Mouse (Mus musculus) hindbrain, embryonic 12.5 days (tissue): ENCODE data around the gene Pde4d. TPM values are rescaled to one million over a fixed set of nuclear protein-coding genes. Genes with fewer than 3 reads are reported as not detected.

Experiments used
- ATAC-seq: fragments of 200-750 bp; cut with Nextera tagmentation; 2 replicates; pipeline ENCODE4 v1.8.0; 2017; ENCODE audit warnings: moderate TSS enrichment; ENCODE audit not compliant: low FRiP score
- H3K27ac ChIP-seq: fragments of 300-500 bp; sonication (generic); 2 replicates; pipeline ENCODE4 v1.5.1; 2016; ENCODE audit warnings: mild to moderate bottlenecking
- H3K27me3 ChIP-seq: fragments of 300-500 bp; sonication (generic); 2 replicates; pipeline ENCODE4 v1.6.1; 2016; ENCODE audit warnings: mild to moderate bottlenecking
- H3K36me3 ChIP-seq: fragments of 300-500 bp; sonication (generic); 2 replicates; pipeline ENCODE4 v1.6.1; 2016; ENCODE audit warnings: mild to moderate bottlenecking
- H3K4me1 ChIP-seq: fragments of 300-500 bp; sonication (generic); 2 replicates; pipeline ENCODE4 v1.6.1; 2016
- H3K4me2 ChIP-seq: fragments of 300-500 bp; sonication (generic); replicated peaks from 2 replicates; pipeline ENCODE4 v1.6.1; 2016; ENCODE audit warnings: mild to moderate bottlenecking
- H3K4me3 ChIP-seq: fragments of 300-500 bp; sonication (generic); 2 replicates; pipeline ENCODE4 v1.5.1; 2016; ENCODE audit warnings: mild to moderate bottlenecking
- H3K9ac ChIP-seq: fragments of 300-500 bp; sonication (generic); 2 replicates; pipeline ENCODE4 v1.6.1; 2016; ENCODE audit warnings: mild to moderate bottlenecking, moderate library complexity
- H3K9me3 ChIP-seq: fragments of 300-500 bp; sonication (generic); replicated peaks from 2 replicates; pipeline ENCODE4 v1.6.1; 2016; ENCODE audit warnings: mild to moderate bottlenecking
- whole genome bisulfite sequencing: fragments of 180-500 bp; shearing (Covaris S2); methylation state at CpG from one replicate; pipeline ENCODE4 v1.1.7; 2016; 5-methylcytosine and 5-hydroxymethylcytosine counted together
- polyA plus RNA-seq: library from polyadenylated mRNA; unstranded; fragments of >200 nt; fragmentation: Nextera tagmentation; extraction: Ambion mirVana; gene quantifications from 2 replicates; pipeline ENCODE4 v1.2.1, GENCODE M21; 2016

Gene Pde4d
- polyA plus RNA-seq, 1 experiment from 2014 or later: 20.6 TPM

DNA sequence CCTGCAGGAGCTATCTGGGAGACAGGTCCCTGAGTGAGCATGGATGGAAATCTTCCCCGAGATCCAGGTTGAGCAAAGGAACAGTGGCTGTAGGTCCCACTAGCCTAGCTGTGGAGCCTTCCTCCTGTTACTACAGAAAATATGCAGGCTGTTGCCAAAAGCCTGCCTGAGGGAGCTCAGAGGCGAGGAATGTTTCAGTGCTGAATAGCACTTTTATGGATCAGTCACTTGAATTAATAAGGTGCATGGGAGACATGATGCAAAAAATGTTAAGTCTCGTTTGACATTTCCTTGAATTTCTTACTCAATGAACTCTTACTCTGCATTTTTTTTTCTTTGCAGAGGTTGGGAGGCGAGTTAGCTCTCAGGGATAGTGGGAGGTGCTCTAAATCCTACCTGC is 172.9 kb downstream of the Pde4d start:
- no peaks in the 10 kb centered on the region for H3K9me3 ChIP-seq
- 62% methylated on average over 4 of the region's 4 CpGs for WGBS
- no peak overlapping the region for H3K9ac ChIP-seq
- H3K4me1 ChIP-seq: no peaks in the 10 kb centered on the region
- ATAC-seq: no peak
- no peaks in the 10 kb centered on the region; the same call in 1 of the 2 replicates for H3K27me3 ChIP-seq
- no peaks in the 10 kb centered on the region for H3K36me3 ChIP-seq
- H3K4me3 ChIP-seq: no peak overlapping the region
- no peak overlapping the region for H3K27ac ChIP-seq
- H3K4me2 ChIP-seq: no peak overlapping the region

DNA sequence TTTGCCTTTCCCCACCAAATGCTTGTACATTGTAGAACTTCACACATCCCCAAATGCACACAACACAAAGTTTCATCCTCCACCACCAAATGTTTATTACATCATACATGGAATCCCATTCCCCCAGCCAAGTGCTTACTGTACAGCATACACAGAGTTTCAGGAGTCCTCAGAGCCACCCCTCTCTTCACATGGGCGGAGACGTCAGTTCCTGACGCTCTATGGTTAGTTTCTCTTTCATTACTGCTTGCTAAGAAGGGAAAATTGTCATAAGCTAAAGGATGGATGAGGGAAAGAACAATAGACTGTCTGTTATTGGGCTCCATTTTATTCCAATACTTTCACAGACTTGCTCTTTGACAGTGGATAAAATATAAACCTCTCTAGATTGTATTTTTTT is 174.2 kb downstream of the Pde4d start:
- Histone ChIP-seq H3K27ac (no peak overlapping the region), H3K36me3 (no peaks in the 10 kb centered on the region), H3K4me2 (no peak overlapping the region), H3K27me3 (no peaks in the 10 kb centered on the region; the same call in 1 of the 2 replicates), H3K9me3 (no peaks in the 10 kb centered on the region), H3K4me3 (no peak overlapping the region), H3K9ac (no peak overlapping the region), H3K4me1 (no peaks in the 10 kb centered on the region)
- 80% methylated on average over 3 of the region's 3 CpGs for WGBS
- ATAC-seq: no peak

DNA sequence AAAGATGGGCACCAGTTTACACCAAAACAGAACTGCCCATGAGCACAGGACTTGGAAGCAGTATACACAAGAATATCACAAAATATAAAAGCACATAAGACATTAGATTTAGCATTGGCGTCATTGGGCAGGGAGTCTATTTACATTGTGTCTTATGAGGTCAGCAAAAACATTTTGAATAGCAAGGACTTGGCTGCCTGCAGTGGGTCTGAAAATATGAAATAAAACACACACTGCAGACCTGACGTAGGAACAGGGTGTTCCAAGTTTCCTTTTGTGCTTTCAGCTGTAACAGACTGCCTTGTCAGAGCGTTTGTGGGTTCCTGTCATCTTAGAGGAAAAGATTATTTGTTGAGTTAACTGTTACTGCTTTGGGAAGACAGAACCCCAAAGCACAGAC is 176.4 kb downstream of the Pde4d start:
- WGBS: 68% methylated on average over 3 of the region's 3 CpGs

GRCm38 (mm10) chr13:108628501-108628900 is 178.8 kb downstream of the Pde4d start:
- Histone ChIP-seq H3K9me3 (no peaks in the 10 kb centered on the region), H3K4me3 (no peak overlapping the region), H3K36me3 (no peaks in the 10 kb centered on the region), H3K4me1 (no peaks in the 10 kb centered on the region), H3K27ac (no peak overlapping the region), H3K9ac (no peak overlapping the region), H3K4me2 (no peak overlapping the region), H3K27me3 (no peaks in the 10 kb centered on the region; the same call in 1 of the 2 replicates)
- 93% methylated on average over 2 of the region's 2 CpGs for WGBS
- no peak for ATAC-seq

More for the DNA sequence above, 176.4 kb downstream of the Pde4d start:
- Histone ChIP-seq H3K4me3 (no peak overlapping the region), H3K9me3 (no peaks in the 10 kb centered on the region), H3K4me1 (no peaks in the 10 kb centered on the region), H3K9ac (no peak overlapping the region), H3K36me3 (no peaks in the 10 kb centered on the region), H3K4me2 (no peak overlapping the region), H3K27ac (no peak overlapping the region), H3K27me3 (no peaks in the 10 kb centered on the region; the same call in 1 of the 2 replicates)
- ATAC-seq: no peak

DNA sequence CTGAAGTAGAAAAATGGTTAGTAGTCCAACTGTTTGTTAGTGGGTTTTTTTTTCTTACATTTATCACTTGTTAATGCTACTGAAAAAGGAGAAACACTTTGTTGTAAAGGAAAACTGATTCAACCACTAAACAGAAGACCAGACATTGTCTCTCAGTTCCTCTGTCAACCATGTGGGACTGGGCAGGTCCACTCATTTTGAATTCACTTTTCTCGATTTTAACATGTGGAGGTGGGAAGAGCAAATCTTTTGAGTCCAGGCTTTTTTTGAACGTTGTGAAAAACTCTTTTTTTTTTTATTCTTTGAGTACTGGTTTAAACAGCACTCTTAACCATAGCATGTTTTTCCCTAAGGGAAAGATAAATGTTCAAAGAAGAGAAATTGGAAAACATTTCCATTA is 180.8 kb downstream of the Pde4d start:
- Histone ChIP-seq H3K27ac (no peak overlapping the region), H3K9ac (no peak overlapping the region), H3K36me3 (no peaks in the 10 kb centered on the region), H3K27me3 (no peaks in the 10 kb centered on the region), H3K4me2 (no peak overlapping the region), H3K4me1 (no peaks in the 10 kb centered on the region), H3K9me3 (no peaks in the 10 kb centered on the region), H3K4me3 (no peak overlapping the region)
- ATAC-seq: no peak
- WGBS: 71% methylated on average over 2 of the region's 2 CpGs

DNA sequence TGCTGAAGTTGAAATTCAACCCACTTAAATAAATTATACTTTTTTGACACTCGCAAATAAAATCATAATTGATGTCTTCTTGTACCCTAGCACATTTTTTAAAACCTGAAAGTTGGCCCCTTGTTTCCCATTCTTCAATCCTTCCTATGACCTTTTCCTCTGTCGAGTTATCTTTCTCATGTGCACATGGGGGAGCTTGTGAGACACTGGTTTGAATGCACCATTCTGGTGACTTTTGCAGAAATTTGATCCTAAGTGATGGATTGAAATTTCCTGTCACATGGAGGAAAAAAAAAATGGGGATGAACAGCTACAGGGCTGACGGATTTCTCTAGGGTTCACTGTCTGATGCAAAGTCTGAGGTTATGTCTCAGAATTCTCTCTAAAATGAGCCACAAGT is 181.5 kb downstream of the Pde4d start:
- Histone ChIP-seq H3K4me1 (no peaks in the 10 kb centered on the region), H3K4me3 (no peak overlapping the region), H3K9me3 (no peaks in the 10 kb centered on the region), H3K4me2 (no peak overlapping the region), H3K9ac (no peak overlapping the region), H3K27me3 (no peaks in the 10 kb centered on the region), H3K27ac (no peak overlapping the region), H3K36me3 (no peaks in the 10 kb centered on the region)
- 77% methylated on average over 3 of the region's 3 CpGs for WGBS
- ATAC-seq: no peak

GRCm38 (mm10) chr13:108636526-108636925 is 186.8 kb downstream of the Pde4d start:
- Histone ChIP-seq H3K36me3 (no peaks in the 10 kb centered on the region), H3K4me1 (no peaks in the 10 kb centered on the region), H3K9ac (no peak overlapping the region), H3K9me3 (no peaks in the 10 kb centered on the region), H3K4me2 (no peak overlapping the region), H3K27me3 (no peaks in the 10 kb centered on the region), H3K27ac (no peak overlapping the region), H3K4me3 (no peak overlapping the region)
- WGBS: 66% methylated on average over 1 of the region's 1 CpGs
- ATAC-seq: no peak

GRCm38 (mm10) chr13:108642259-108642658 is 192.5 kb downstream of the Pde4d start:
- H3K9ac ChIP-seq: no peak overlapping the region
- no peak for ATAC-seq
- no peaks in the 10 kb centered on the region for H3K36me3 ChIP-seq
- WGBS: 76% methylated on average over 5 of the region's 5 CpGs
- no peaks in the 10 kb centered on the region for H3K4me1 ChIP-seq
- no peak overlapping the region for H3K4me2 ChIP-seq
- H3K9me3 ChIP-seq: no peaks in the 10 kb centered on the region
- no peak overlapping the region for H3K4me3 ChIP-seq
- H3K27me3 ChIP-seq: no peaks in the 10 kb centered on the region
- H3K27ac ChIP-seq: no peak overlapping the region

DNA sequence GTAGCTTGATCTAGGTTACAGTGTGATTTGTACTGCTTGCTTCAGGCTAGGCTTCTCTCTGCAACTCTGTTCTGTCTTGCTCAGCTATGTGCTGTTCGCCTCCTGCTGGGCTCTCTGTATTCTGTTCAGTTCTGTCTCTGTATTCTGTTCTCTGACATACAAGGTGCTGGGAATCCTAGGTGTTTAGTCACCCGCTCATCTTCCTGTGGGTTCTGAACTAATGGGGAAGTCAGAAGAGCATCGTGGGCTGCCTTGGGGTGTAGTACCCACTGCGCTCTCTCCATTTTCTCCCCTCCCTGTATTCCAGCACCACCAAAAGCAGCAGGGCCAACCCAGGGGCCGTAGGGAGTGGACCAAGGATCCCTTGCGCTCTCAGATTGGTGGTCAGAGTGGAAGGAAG is 197.1 kb downstream of the Pde4d start:
- H3K9ac ChIP-seq: no peak overlapping the region
- no peak overlapping the region for H3K27ac ChIP-seq
- no peak overlapping the region for H3K4me2 ChIP-seq
- no peaks in the 10 kb centered on the region for H3K4me1 ChIP-seq
- no peak overlapping the region for H3K4me3 ChIP-seq
- H3K27me3 ChIP-seq: no peaks in the 10 kb centered on the region
- no peaks in the 10 kb centered on the region for H3K9me3 ChIP-seq
- no peaks in the 10 kb centered on the region for H3K36me3 ChIP-seq
- 85% methylated on average over 6 of the region's 6 CpGs for WGBS
- ATAC-seq: no peak

- WGBS: 86% methylated on average over 11 of the region's 11 CpGs
- Histone ChIP-seq H3K27me3 (no peaks in the 10 kb centered on the region), H3K9me3 (no peaks in the 10 kb centered on the region), H3K4me1 (no peaks in the 10 kb centered on the region), H3K9ac (no peak overlapping the region), H3K27ac (no peak overlapping the region), H3K4me2 (no peak overlapping the region), H3K4me3 (no peak overlapping the region), H3K36me3 (no peaks in the 10 kb centered on the region)
- ATAC-seq: no peak
These were observed 197.5 kb downstream of the Pde4d start for GRCm38 (mm10) chr13:108647239-108647638.

DNA sequence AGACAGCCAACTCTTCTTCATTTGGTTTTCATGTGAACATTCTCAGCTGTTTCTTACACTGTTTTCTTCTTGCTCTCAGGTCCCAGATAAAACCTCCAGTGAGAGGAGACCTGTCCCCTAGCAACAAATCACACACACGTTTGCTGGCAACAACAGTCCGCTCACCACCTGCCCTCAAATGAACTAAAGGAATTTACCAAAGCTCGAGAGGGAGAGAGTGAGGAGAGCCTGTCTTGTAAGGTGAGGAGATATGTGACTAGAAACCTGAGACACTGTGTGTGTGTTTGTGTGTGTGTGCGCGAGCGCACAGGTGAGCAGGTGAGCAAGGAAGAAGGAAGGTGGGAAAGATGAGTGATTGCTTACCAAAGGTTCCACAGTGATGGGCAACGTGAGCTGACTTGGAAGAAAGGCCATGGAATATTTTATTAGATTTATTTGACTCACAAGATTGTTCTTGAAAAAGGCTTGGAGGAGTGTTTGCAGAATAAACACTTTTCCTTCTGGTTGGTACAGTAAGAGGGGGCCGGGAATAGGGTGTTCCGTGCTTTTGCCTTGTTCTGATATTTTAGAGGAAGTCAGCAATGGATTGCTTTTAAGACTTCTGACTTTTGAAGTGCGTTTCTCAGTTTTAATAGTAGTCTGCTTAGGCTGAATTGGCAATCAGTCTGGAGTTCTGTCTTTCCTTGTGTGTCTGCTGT is 204.4 kb downstream of the Pde4d start:
- Histone ChIP-seq H3K4me1 (no peaks in the 10 kb centered on the region), H3K4me2 (no peak overlapping the region), H3K27ac (no peak overlapping the region), H3K36me3 (no peaks in the 10 kb centered on the region), H3K4me3 (no peak overlapping the region), H3K9me3 (no peaks in the 10 kb centered on the region), H3K27me3 (no peaks in the 10 kb centered on the region), H3K9ac (no peak overlapping the region)
- WGBS: 84% methylated on average over 10 of the region's 10 CpGs
- no peak for ATAC-seq

DNA sequence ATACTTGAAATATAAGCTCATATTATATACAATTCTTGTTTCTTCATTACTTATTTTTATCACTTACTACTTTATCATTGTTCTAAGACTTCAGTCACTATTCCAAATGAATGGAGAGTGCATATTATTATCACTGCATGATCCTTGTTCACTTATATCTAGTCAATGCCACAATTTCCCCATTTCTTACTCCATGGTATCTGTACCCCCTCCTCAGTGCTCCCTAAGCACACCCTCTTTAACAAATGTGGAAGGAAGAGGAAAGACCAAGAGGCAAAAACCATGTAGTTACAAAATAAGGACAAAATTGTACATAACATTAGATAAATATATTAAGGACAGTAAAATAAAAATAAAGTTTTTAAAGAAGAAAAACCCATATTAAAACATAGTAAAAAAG is 216.8 kb downstream of the Pde4d start:
- Histone ChIP-seq H3K4me1 (no peaks in the 10 kb centered on the region), H3K4me2 (no peak overlapping the region), H3K9me3 (no peaks in the 10 kb centered on the region), H3K27me3 (no peaks in the 10 kb centered on the region), H3K36me3 (no peaks in the 10 kb centered on the region), H3K4me3 (no peak overlapping the region), H3K27ac (no peak overlapping the region), H3K9ac (no peak overlapping the region)
- no peak for ATAC-seq

DNA sequence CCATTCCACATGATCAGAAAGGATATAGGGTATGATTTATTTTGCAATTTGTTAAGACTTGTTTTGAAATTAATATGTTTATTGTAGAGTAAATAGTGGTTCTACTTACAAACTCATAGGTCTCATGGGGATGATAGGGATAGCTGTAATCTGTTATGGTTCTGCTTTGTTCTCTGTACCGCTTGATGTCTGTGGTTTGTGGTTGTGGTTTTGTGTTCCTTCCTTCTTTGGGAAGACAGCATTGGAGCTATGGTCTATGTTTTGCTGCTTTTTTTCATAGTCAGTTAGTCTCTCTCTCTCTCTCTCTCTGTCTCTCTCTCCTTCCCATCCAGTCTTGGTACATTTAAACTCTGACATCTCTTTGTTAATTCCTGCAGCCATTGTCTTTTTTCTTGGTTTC is 217.3 kb downstream of the Pde4d start:
- Histone ChIP-seq H3K9me3 (no peaks in the 10 kb centered on the region), H3K9ac (no peak overlapping the region), H3K4me1 (no peaks in the 10 kb centered on the region), H3K4me3 (no peak overlapping the region), H3K27me3 (no peaks in the 10 kb centered on the region), H3K36me3 (no peaks in the 10 kb centered on the region), H3K4me2 (no peak overlapping the region), H3K27ac (no peak overlapping the region)
- 100% methylated on average over 1 of the region's 1 CpGs for WGBS
- no peak for ATAC-seq
